Mouse (Mus musculus) spleen, postnatal 36 days (tissue): ENCODE data around the gene Pfkfb4.
A peak's percentile ranks its signal among the peaks of the same experiment; 100 is the strongest.

Experiments used
- DNase-seq, 2 experiments: peaks; one replicate each; pipeline ENCODE4 v3.0.0; 2022; ENCODE audit warnings: low spot score in 2 of 2, mixed read lengths in 1 of 2

The Pfkfb4 gene

DNA sequence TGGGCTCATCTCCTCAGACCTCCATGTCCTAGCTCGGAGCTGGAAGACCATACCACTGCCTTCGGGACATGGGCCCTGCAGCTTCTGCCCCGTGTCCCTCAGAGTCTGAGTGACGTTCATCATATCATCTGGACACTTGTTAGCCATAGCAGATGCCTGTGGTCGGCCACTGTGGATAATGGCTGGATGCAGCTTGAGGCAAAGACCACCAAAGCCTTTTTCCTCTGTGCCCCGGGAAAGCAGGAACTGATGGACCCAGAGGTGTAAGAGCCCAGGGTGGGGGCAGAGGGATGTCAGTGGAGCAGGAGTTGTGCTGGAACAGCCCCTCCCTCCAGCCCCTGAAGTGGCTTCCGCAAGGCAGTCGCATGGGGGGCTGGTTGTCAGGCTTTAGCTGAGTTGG, 40.1 kb downstream of the Pfkfb4 start:
- no peak for DNase-seq

DNA sequence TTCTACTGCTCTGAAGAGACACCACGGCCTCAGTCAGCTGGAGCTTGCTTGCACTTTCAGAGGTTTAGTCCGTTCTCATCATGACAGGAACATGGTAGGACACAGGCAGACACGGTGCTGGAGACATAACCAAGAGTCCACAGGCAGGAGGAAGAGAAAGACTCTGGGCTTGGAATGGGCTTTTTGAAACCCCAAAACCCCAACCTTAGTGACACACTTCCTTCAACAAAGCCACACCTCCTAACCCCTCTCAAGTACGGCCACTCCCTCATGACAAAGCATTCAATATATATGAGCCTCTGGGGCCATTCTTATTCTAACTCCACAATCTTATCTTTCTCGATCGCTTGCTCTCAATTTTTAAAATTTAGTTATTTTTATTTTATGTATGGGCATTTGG, 40.9 kb downstream of the Pfkfb4 start:
- no peak for DNase-seq

GRCm38 (mm10) chr9:109038086-109038895, 46.7 kb downstream of the Pfkfb4 start, which contains the start of gene Shisa5:
Gene Shisa5, plus strand, starts transcription at chr9:109038565.
- peak; percentile 79 to 82 for DNase-seq

DNA sequence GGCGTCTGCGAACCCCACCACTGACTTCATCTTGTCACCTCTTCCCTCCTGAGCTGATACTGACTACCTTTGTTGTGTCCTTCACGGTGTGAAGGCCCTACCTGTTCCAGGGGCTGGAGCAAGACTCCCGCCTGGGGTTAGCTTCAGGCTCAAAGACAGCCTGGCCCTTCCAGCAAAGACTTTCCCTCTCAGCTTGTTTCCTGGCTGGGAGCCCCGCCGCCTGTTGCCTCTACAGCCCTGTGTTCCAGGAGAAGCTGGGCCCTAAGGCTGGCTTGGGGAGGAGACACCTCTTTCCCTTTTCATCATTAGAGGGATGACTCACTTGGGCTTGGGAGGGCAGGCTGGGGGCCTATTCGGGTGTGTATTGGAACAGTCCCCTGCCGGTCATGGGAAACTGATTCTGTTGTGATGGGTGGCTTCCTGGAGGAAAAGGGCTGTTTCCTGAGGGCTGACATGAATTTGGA, 47.4 kb downstream of the Pfkfb4 start:
- peak in 1 of 2 experiments; percentile 31 for DNase-seq

DNA sequence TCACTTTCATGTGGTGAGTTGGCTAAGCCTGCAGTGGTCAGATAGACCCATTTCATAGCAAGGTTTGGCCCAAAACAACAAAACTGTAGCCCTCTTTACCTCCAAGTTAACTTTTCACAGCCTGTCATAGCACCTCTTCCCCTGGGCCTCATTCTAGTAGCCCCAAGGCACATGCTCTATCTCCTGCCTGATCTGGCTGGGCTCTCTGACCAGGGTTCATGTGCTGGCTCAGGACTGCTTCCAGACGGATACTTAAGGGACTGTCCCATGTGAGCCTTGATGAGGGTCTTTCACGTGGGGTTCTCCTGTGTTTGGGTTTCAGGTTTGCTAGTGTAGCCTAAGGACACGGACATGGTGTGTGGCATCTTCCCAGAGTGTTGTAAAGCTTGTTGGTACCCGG, 48.1 kb downstream of the Pfkfb4 start:
- DNase-seq: no peak

DNA sequence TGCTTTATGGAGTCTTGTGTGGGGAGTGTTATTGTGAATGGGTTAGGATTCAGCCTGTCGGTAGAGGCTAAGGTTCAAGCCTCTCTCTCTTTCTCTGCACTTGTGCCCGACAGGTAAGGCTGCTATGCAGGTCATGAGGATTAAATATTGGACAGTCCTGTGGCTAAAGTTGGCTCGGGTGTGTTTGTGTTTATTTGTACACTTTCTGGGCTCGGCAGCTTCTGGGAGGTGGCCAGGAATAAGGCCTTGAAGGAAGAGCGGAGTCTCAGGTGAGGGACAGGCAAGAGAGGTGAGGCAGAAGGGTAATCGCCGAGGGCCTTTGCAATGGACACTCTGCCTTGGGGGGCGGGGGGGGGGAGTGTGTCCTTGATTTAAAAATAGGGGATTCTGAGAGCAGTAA, 48.6 kb downstream of the Pfkfb4 start:
- DNase-seq: no peak

DNA sequence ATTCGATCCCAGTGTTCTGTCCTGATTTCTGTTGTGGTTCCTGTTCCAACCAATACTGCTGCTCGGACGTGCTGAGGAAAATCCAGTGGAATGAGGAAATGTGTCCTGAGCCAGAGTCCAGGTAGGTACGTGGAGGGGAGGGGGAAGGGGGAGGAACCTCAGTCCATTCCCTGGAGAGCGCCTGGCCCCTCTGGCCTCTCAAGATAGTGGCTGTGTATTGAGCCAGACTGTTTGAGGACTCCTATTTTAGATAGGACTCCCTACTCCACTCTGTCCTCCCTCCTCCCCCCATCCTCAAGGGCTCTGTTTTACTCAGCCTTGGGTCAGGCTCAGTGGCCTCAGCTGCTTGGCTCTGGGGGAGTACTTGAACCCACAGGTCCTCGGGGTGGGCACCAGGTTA, 49.3 kb downstream of the Pfkfb4 start:
- no peak for DNase-seq

DNA sequence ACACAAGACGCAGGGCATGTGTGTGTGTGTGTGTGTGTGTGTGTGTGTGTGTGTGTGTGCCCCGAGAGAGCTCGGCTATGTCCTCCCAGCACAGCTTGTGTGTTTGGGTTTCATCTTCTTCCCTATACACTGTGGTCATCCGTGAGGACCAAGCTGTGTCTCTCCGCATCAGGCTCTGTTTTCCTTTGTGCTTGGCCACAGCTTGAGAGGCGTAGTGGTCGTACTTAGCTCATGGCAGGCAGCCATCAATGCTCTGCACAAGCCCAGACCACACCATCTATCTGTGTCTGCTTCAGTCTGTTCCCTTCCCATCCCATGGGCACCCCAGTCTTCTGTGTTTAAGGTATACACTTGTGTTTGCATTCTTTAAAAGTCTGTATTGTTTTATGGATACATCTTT, 49.8 kb downstream of the Pfkfb4 start:
- DNase-seq: no peak

- peak; percentile 78 to 85 for DNase-seq
These were observed 54.7 kb downstream of the Pfkfb4 start for GRCm38 (mm10) chr9:109046306-109046705.

GRCm38 (mm10) chr9:109049316-109049715, 57.7 kb downstream of the Pfkfb4 start:
- no peak for DNase-seq

DNA sequence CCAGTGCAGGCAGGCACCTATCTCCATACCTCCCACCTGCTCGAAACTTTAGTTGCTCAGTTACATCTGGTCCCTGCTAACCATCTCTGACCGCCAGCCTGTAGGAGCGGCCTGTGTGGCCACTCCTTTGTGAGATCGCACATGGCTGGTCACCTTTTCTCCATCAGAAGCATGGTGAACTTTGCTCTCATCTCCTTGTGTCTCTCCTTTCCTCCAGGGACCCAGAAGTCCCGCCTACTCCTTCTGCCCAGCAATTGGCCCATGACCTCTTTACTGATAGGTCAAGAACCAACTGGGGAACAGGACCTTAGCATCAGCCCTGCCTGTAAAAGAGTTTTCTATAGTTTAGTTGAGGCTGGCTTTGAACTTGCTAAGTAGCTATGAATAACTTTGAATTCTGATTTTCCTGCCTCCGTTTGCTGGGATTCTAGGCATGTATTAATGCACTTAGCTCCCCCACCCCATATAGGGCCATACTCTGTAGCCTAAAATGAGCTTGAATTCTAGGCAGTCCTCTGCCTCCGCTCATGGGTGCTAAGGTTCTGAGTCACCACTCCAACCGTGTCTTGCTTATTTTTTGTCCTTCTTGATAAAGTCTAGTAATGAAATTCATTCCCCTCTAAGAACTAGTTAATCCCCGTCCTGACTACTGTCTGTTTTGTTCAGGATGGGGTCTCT, 58.6 kb downstream of the Pfkfb4 start:
- peak; percentile 57 to 66 for DNase-seq

- peak; percentile 22 to 30 for DNase-seq
These were observed 59.1 kb downstream of the Pfkfb4 start for GRCm38 (mm10) chr9:109050674-109050997.

GRCm38 (mm10) chr9:109051011-109051501, 59.5 kb downstream of the Pfkfb4 start:
- peak; percentile 82 for DNase-seq

- DNase-seq: peak; percentile 80 to 84
These were observed 60.3 kb downstream of the Pfkfb4 start for GRCm38 (mm10) chr9:109051651-109052489.

GRCm38 (mm10) chr9:109052490-109053260, 61.1 kb downstream of the Pfkfb4 start:
- DNase-seq: peak; percentile 72 to 73

DNA sequence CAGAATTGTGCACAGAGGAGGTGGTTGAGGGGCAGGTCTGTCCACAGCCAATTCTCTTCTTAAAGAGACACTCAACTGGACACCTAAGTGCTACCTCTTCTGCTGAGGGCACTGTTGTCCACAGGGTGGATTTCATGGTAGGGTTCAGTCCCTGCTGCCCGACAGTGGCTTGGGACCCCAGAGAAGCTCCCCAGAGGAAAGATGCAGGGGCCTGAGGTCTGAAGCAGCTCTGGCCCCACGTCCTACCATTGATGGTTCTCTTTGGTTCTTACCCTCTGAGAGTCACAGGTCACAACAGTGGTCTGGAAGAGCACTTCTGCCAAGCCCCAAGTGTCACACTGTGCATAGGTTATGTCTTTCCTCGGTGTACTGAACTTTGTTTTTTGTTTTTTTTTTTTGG, 61.8 kb downstream of the Pfkfb4 start:
- DNase-seq: no peak

- DNase-seq: no peak
These were observed 62.3 kb downstream of the Pfkfb4 start for GRCm38 (mm10) chr9:109053851-109054250.

DNA sequence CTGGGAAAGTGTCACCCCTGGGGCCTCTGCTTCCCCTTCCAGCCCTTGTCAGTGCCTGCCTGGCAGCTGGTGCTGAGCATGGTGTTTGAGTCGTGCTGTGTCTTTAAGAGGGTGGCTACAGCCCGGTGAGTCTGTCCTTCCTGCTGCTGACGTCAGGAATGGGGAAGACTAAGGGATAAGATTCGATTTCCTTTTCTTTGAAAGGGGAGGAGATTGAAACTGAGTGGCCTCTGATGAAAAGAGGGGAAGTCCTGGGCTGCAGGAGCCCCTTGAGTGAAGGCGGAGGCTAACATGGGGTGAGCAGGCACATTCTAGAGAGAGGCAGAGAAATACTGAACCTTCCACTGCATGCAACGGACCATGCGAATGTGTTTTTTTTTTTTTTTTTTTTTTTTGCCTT, 63.1 kb downstream of the Pfkfb4 start:
- peak; percentile 86 to 89 for DNase-seq

GRCm38 (mm10) chr9:109055271-109056030, 63.9 kb downstream of the Pfkfb4 start:
- no peak for DNase-seq

DNA sequence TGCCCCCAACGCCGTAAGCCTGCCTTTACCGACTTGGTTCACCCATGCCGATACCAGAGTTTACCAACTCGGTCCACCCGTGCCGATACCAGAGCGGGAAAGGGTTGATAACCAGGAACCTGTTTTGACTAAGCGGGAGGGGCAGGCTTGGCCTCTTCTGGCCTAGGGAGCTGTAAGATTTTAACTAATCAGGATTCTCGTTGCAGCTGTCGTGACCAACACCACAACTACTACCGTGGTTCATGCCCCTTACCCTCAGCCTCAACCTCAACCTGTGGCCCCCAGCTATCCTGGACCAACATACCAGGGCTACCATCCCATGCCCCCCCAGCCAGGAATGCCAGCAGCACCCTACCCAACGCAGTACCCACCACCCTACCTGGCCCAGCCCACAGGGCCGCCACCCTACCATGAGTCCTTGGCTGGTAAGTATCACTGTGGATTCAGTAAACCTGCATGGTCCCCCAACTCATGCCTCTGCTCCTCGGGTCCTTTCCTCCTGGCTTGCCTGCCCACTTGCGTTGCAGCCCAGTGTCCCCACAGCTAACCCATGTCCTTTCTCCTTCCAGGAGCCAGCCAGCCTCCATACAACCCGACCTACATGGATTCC, 64.6 kb downstream of the Pfkfb4 start:
- DNase-seq: no peak
